Mouse (Mus musculus): ENCODE measurements at regions not wholly inside any gene's neighbourhood (a gene's known extent, or its start where the extent isn't known, plus 50 kb on each side); places are given as distances from the start of the nearest gene placed in this dataset.
A peak's percentile ranks its signal among the peaks of the same experiment; 100 is the strongest.
"Not testable (repeated sequence)": the region's sequence is repeated elsewhere in the genome, so short reads cannot be mapped to it uniquely, and the experiment has no call there.

GRCm38 (mm10) chr17:3037145-3037870, 77.5 kb upstream of the Scaf8 start:
- no peaks in the 10 kb centered on the region for H3K27me3 ChIP-seq (ENCODE audit: insufficient read depth, low read length)
- H3K4me1 ChIP-seq (ENCODE audit: insufficient read depth), result no peaks in the 10 kb centered on the region
- no peak for TF ChIP-seq CTCF (IDR thresholded peaks at IDR 0.05; ENCODE audit: low read depth)
- no peak for TF ChIP-seq EP300 (IDR thresholded peaks at IDR 0.05; ENCODE audit: low read depth)
- H3K27ac ChIP-seq (ENCODE audit: low read depth), result no peak overlapping the region
- H3K9ac ChIP-seq (replicated peaks), result no peak overlapping the region
- DNase-seq, result peak; percentile 8
- no peak for ATAC-seq
- 36% methylated on average over 3 of the region's 3 CpGs for WGBS (ENCODE audit: insufficient replicate concordance)
- no peaks in the 10 kb centered on the region for H3K36me3 ChIP-seq (replicated peaks; ENCODE audit: insufficient read depth, low read length)
- H3K4me2 ChIP-seq (ENCODE audit: low read depth, low read length), result no peak overlapping the region
- H3K4me3 ChIP-seq (ENCODE audit: low read depth, low read length), result no peak overlapping the region
- H3K9me3 ChIP-seq (ENCODE audit: low read length), result no peaks in the 10 kb centered on the region

GRCm38 (mm10) chr17:3038067-3038466, 76.7 kb upstream of the Scaf8 start:
- Histone ChIP-seq H3K27ac (ENCODE audit: low read depth) (no peak overlapping the region), H3K9ac (replicated peaks) (no peak overlapping the region), H3K4me3 (ENCODE audit: low read depth, low read length) (no peak overlapping the region), H3K36me3 (replicated peaks; ENCODE audit: insufficient read depth, low read length) (no peaks in the 10 kb centered on the region), H3K4me1 (ENCODE audit: insufficient read depth) (no peaks in the 10 kb centered on the region), H3K9me3 (ENCODE audit: low read length) (no peaks in the 10 kb centered on the region), H3K4me2 (ENCODE audit: low read depth, low read length) (no peak overlapping the region), H3K27me3 (ENCODE audit: insufficient read depth, low read length) (no peaks in the 10 kb centered on the region)
- DNase-seq (peak; percentile 6), ATAC-seq (no peak)
- 61% methylated on average over 1 of the region's 1 CpGs for WGBS (ENCODE audit: insufficient replicate concordance)
- no peak for TF ChIP-seq EP300 (IDR thresholded peaks at IDR 0.05; ENCODE audit: low read depth)

GRCm38 (mm10) chr17:3044520-3044919, 70.3 kb upstream of the Scaf8 start:
- H3K36me3 ChIP-seq (replicated peaks; ENCODE audit: insufficient read depth, low read length); H3K27ac ChIP-seq (ENCODE audit: low read depth); ATAC-seq; H3K4me3 ChIP-seq (ENCODE audit: low read depth, low read length); H3K4me1 ChIP-seq (ENCODE audit: insufficient read depth); H3K4me2 ChIP-seq (ENCODE audit: low read depth, low read length); H3K27me3 ChIP-seq (ENCODE audit: insufficient read depth, low read length); H3K9me3 ChIP-seq (ENCODE audit: low read length); DNase-seq; H3K9ac ChIP-seq (replicated peaks): not testable (repeated sequence)
- 80% methylated on average over 20 of the region's 20 CpGs for WGBS (ENCODE audit: insufficient replicate concordance)

- 71% methylated on average over 3 of the region's 4 CpGs for WGBS (ENCODE audit: insufficient replicate concordance)
- not testable (repeated sequence) for H3K36me3 ChIP-seq (replicated peaks; ENCODE audit: insufficient read depth, low read length); H3K9me3 ChIP-seq (ENCODE audit: low read length); H3K9ac ChIP-seq (replicated peaks); H3K4me3 ChIP-seq (ENCODE audit: low read depth, low read length); H3K4me1 ChIP-seq (ENCODE audit: insufficient read depth); H3K27me3 ChIP-seq (ENCODE audit: insufficient read depth, low read length); H3K27ac ChIP-seq (ENCODE audit: low read depth); ATAC-seq; DNase-seq; H3K4me2 ChIP-seq (ENCODE audit: low read depth, low read length)
Observed at GRCm38 (mm10) chr17:3053859-3054258, 60.9 kb upstream of the Scaf8 start.

GRCm38 (mm10) chr17:3054848-3055247, 59.9 kb upstream of the Scaf8 start:
- not testable (repeated sequence) for H3K9me3 ChIP-seq (ENCODE audit: low read length); H3K4me2 ChIP-seq (ENCODE audit: low read depth, low read length); DNase-seq; H3K36me3 ChIP-seq (replicated peaks; ENCODE audit: insufficient read depth, low read length); H3K4me3 ChIP-seq (ENCODE audit: low read depth, low read length); H3K4me1 ChIP-seq (ENCODE audit: insufficient read depth); H3K27me3 ChIP-seq (ENCODE audit: insufficient read depth, low read length); H3K9ac ChIP-seq (replicated peaks); ATAC-seq; H3K27ac ChIP-seq (ENCODE audit: low read depth)
- WGBS (ENCODE audit: insufficient replicate concordance), result 53% methylated on average over 8 of the region's 8 CpGs

GRCm38 (mm10) chr17:3055376-3055775, 59.4 kb upstream of the Scaf8 start:
- not testable (repeated sequence) for H3K4me1 ChIP-seq (ENCODE audit: insufficient read depth); H3K36me3 ChIP-seq (replicated peaks; ENCODE audit: insufficient read depth, low read length); H3K4me2 ChIP-seq (ENCODE audit: low read depth, low read length); H3K27me3 ChIP-seq (ENCODE audit: insufficient read depth, low read length); H3K27ac ChIP-seq (ENCODE audit: low read depth); DNase-seq; H3K4me3 ChIP-seq (ENCODE audit: low read depth, low read length); ATAC-seq; H3K9me3 ChIP-seq (ENCODE audit: low read length); H3K9ac ChIP-seq (replicated peaks)
- WGBS (ENCODE audit: insufficient replicate concordance), result 73% methylated on average over 3 of the region's 3 CpGs

GRCm38 (mm10) chr17:3063401-3063800, 51.4 kb upstream of the Scaf8 start:
- 83% methylated on average over 1 of the region's 1 CpGs for WGBS (ENCODE audit: insufficient replicate concordance)
- not testable (repeated sequence) for H3K36me3 ChIP-seq (replicated peaks; ENCODE audit: insufficient read depth, low read length); DNase-seq; H3K9ac ChIP-seq (replicated peaks); ATAC-seq; H3K4me2 ChIP-seq (ENCODE audit: low read depth, low read length); H3K4me1 ChIP-seq (ENCODE audit: insufficient read depth); H3K27ac ChIP-seq (ENCODE audit: low read depth); H3K9me3 ChIP-seq (ENCODE audit: low read length); H3K4me3 ChIP-seq (ENCODE audit: low read depth, low read length); H3K27me3 ChIP-seq (ENCODE audit: insufficient read depth, low read length)
